Mouse (Mus musculus) liver, embryonic 14.5 days (tissue): ENCODE data around the gene Bcl9.

Source experiments
- CTCF ChIP-seq: IDR thresholded peaks from 2 replicates; pipeline ENCODE4 v1.5.1; 2016; ENCODE audit warnings: antibody characterized with exemption, low read depth, control low read depth
- EP300 ChIP-seq: IDR thresholded peaks from 2 replicates; pipeline ENCODE4 v1.6.1; 2016; ENCODE audit warnings: antibody characterized with exemption, low read depth

DNA sequence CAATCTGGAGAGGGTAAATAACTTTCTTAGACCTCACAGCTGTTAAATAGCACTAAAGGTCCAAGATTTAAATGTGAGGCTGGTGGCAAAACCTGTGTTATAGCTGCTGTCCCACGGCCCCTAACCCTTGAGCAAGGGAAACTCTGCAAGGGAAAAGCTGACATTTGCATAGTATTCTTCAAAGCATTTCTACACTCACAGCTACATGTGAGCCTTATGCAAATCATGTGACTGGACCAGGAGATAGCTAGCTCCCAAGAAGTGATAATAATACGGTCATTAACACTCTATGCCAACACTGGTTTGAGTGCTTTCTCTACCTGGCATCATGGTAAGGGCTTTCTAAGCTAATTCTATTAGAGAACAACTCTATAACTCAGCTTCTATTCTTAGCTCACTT, 60.3 kb downstream of the Bcl9 start:
- TF ChIP-seq CTCF (no peak), EP300 (no peak)
